Mouse (Mus musculus): ENCODE measurements around the gene Vmn1r45. TPM values are rescaled to one million over a fixed set of nuclear protein-coding genes. Genes with fewer than 3 reads are reported as not detected.

The Vmn1r45 gene
- total and polyA plus RNA-seq, 2 experiments from 2014 or later, result not detected

DNA sequence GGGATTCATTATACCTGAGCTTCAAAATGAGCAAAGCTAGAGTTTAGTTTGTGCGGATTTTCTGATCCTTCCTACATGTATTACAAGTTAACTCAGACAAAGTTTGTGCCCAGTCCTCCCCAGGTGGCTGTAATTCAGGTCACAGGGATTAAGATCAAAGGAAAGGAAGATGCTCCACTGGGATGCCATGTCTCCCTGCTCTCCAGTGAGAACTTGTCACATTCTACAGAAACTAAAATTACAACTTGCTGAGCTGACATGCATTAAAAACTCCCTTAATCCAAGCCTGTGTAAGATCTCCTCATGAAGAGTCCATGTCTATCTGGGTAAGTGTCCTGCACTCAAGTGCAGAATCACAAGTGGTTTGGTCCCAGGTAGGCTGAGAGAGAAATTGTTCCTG, 57.0 kb downstream of the Vmn1r45 start, which contains the start of gene Vmn1r44:
Gene Vmn1r44, plus strand, starts transcription at position 301 of the 400 bp plus-strand sequence.
- TF ChIP-seq CTCF (IDR thresholded peaks at IDR 0.05; ENCODE audit: low read depth), result no peak
- Histone ChIP-seq H3K4me2 (ENCODE audit: low read depth) (no peak within 1 kb of the TSS), H3K36me3 (ENCODE audit: insufficient read depth) (no peaks in the 10 kb centered on the region), H3K27ac (ENCODE audit: low read depth, low read length) (no peak within 1 kb of the TSS), H3K27me3 (ENCODE audit: insufficient read depth, low read length) (no peaks in the 10 kb centered on the region), H3K9me3 (ENCODE audit: low read length) (0 out of 2 replicates have a peak, but pooled peaks cover 3% of the 10 kb centered on the region), H3K4me1 (ENCODE audit: insufficient read depth) (no peaks in the 10 kb centered on the region), H3K9ac (no peak within 1 kb of the TSS), H3K4me3 (ENCODE audit: low read depth, low read length) (no peak within 1 kb of the TSS)
- no peak for DNase-seq
- 92% methylated on average over 1 of the region's 1 CpGs for WGBS
- ATAC-seq, result no peak

Other genes starting within 250 kb of the Vmn1r45 start
- gene Vmn1r40, start 233.1 kb downstream of the Vmn1r45 start, total RNA-seq (2014; rRNA removed), result not detected in 2 replicates
- not detected in 2 replicates for gene Vmn1r40, start 233.1 kb downstream of the Vmn1r45 start, polyA plus RNA-seq (2015; fragmentation: Nextera tagmentation; extraction: Ambion mirVana)
- not detected in 2 replicates for gene Vmn1r41, start 199.8 kb downstream of the Vmn1r45 start, total RNA-seq (2014; rRNA removed)
- not detected in 2 replicates for gene Vmn1r41, start 199.8 kb downstream of the Vmn1r45 start, polyA plus RNA-seq (2015; fragmentation: Nextera tagmentation; extraction: Ambion mirVana)
- not detected in 2 replicates for gene Vmn1r42, start 64.2 kb downstream of the Vmn1r45 start, total RNA-seq (2014; rRNA removed)
- not detected in 2 replicates for gene Vmn1r42, start 64.2 kb downstream of the Vmn1r45 start, polyA plus RNA-seq (2015; fragmentation: Nextera tagmentation; extraction: Ambion mirVana)
- gene Vmn1r43, start 64.2 kb downstream of the Vmn1r45 start, total RNA-seq (2014; rRNA removed), result not detected in 2 replicates
- not detected in 2 replicates for gene Vmn1r43, start 64.2 kb downstream of the Vmn1r45 start, polyA plus RNA-seq (2015; fragmentation: Nextera tagmentation; extraction: Ambion mirVana)
- gene Vmn1r44, start 56.9 kb downstream of the Vmn1r45 start, total RNA-seq (2014; rRNA removed), result not detected in 2 replicates
- gene Vmn1r44, start 56.9 kb downstream of the Vmn1r45 start, polyA plus RNA-seq (2015; fragmentation: Nextera tagmentation; extraction: Ambion mirVana), result not detected in 2 replicates
- not detected in 2 replicates for gene Vmn1r46, start 28.7 kb upstream of the Vmn1r45 start, total RNA-seq (2014; rRNA removed)
- gene Vmn1r46, start 28.7 kb upstream of the Vmn1r45 start, polyA plus RNA-seq (2015; fragmentation: Nextera tagmentation; extraction: Ambion mirVana), result not detected in 2 replicates
- gene Vmn1r47, start 75.5 kb upstream of the Vmn1r45 start, total RNA-seq (2014; rRNA removed), result not detected in 2 replicates
- gene Vmn1r47, start 75.5 kb upstream of the Vmn1r45 start, polyA plus RNA-seq (2015; fragmentation: Nextera tagmentation; extraction: Ambion mirVana), result not detected in 2 replicates
- gene Vmn1r48, start 96.2 kb upstream of the Vmn1r45 start, total RNA-seq (2014; rRNA removed), result not detected in 2 replicates
- gene Vmn1r48, start 96.2 kb upstream of the Vmn1r45 start, polyA plus RNA-seq (2015; fragmentation: Nextera tagmentation; extraction: Ambion mirVana), result not detected in 2 replicates
- not detected in 2 replicates for gene Vmn1r49, start 137.9 kb upstream of the Vmn1r45 start, total RNA-seq (2014; rRNA removed)
- not detected in 2 replicates for gene Vmn1r49, start 137.9 kb upstream of the Vmn1r45 start, polyA plus RNA-seq (2015; fragmentation: Nextera tagmentation; extraction: Ambion mirVana)
- not detected in 2 replicates for gene Vmn1r50, start 160.8 kb upstream of the Vmn1r45 start, total RNA-seq (2014; rRNA removed)
- not detected in 2 replicates for gene Vmn1r50, start 160.8 kb upstream of the Vmn1r45 start, polyA plus RNA-seq (2015; fragmentation: Nextera tagmentation; extraction: Ambion mirVana)
- gene Vmn1r51, start 182.0 kb upstream of the Vmn1r45 start, total RNA-seq (2014; rRNA removed), result not detected in 2 replicates
- not detected in 2 replicates for gene Vmn1r51, start 182.0 kb upstream of the Vmn1r45 start, polyA plus RNA-seq (2015; fragmentation: Nextera tagmentation; extraction: Ambion mirVana)
- gene Vmn1r52, start 234.2 kb upstream of the Vmn1r45 start, total RNA-seq (2014; rRNA removed), result not detected in 2 replicates
- not detected in 2 replicates for gene Vmn1r52, start 234.2 kb upstream of the Vmn1r45 start, polyA plus RNA-seq (2015; fragmentation: Nextera tagmentation; extraction: Ambion mirVana)

All from forebrain, postnatal 0 days (tissue).